Mouse (Mus musculus): ENCODE data around the gene Smurf1.

DNA sequence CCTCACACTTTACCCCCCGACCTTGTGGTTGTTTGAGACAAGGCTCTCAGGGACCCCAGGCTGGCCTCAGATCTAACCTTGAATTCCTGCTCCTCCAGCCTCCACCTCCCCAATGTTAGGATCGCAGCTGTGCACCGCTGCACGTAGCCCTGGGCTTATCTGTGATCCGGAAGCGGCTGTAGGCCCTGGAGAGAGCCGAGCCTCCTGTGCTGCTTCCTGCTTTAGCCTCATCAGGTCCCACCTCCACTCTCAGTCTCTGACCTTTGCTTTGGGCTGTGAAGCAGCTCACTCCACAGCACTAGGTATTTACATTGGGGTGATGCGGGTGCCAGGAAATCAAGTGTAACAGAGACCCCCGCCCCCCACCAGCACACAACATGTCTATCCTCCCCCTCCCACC, 38.8 kb upstream of the Smurf1 start:
- no peak for TF ChIP-seq MAFK (IDR thresholded peaks at IDR 0.05; ENCODE audit: insufficient replicate concordance, low read length)
- TF ChIP-seq ZKSCAN1 (IDR thresholded peaks at IDR 0.05; ENCODE audit: borderline replicate concordance, low read depth, low read length), result no peak
- no peak for TF ChIP-seq USF1 (IDR thresholded peaks at IDR 0.05; ENCODE audit: low read depth, low read length)

Measured in CH12.LX (cell line).